Mouse (Mus musculus) T-helper 17 cell (primary cell): ENCODE data around the gene 9930111J21Rik1.
"Not testable (repeated sequence)": the region's sequence is repeated elsewhere in the genome, so short reads cannot be mapped to it uniquely, and the experiment has no call there.

Experiments used
- in situ Hi-C, 2 experiments: fragments of 300-600 bp; cut with MboI, MseI; formaldehyde crosslinking; loops; 1 replicate in 1 of 2; 2 replicates in 1 of 2; pipeline ENCODE4 v1.15.1; 2025; ENCODE audit warnings: high pct_unique_total_duplicates in 2 of 2

9930111J21Rik1 gene

GRCm38 (mm10) chr11:48979251-48979650, at the start of gene 9930111J21Rik1:
TSS of gene 9930111J21Rik1 (minus strand) at chr11:48979398.
- in situ Hi-C loops: loop anchor here (5.0 to 10.0 kb wide), 3 partner anchors 73 to 104 kb away; partner anchors contain the start of genes 9930111J21Rik2 (in 1 of the 2), Gm5431 (in 1 of the 2) and Irgm1 (in 1 of the 2)

GRCm38 (mm10) chr11:49012074-49012473, 32.9 kb upstream of the 9930111J21Rik1 start:
- in situ Hi-C loops: loop anchor here (5.0 to 10.0 kb wide), 2 partner anchors 70 to 87 kb away; no protein-coding TSS in a partner anchor

- in situ Hi-C loops: not testable (repeated sequence)
Measured at GRCm38 (mm10) chr11:49006785-49007184, 27.6 kb upstream of the 9930111J21Rik1 start.

GRCm38 (mm10) chr11:49006317-49006716, 27.1 kb upstream of the 9930111J21Rik1 start:
- in situ Hi-C loops: not testable (repeated sequence)

- in situ Hi-C loops: not testable (repeated sequence)
Measured at GRCm38 (mm10) chr11:49000411-49000810, 21.2 kb upstream of the 9930111J21Rik1 start.

- in situ Hi-C loops: loop anchor here in 1 of 2 experiments (5.0 kb wide), 1 partner anchor 68 kb away; the partner anchor contains the start of gene Tgtp2
Measured at GRCm38 (mm10) chr11:48994018-48994417, 14.8 kb upstream of the 9930111J21Rik1 start, which contains the start of gene Tgtp1. TSS of gene Tgtp1 (minus strand) at chr11:48994172.

GRCm38 (mm10) chr11:48993296-48993695, 14.1 kb upstream of the 9930111J21Rik1 start:
- in situ Hi-C loops: loop anchor here in 1 of 2 experiments (5.0 kb wide), 1 partner anchor 69 kb away; the partner anchor contains the start of gene Tgtp2

- in situ Hi-C loops: loop anchor here in 1 of 2 experiments (5.0 kb wide), 1 partner anchor 70 kb away; the partner anchor contains the start of gene Tgtp2
Measured at GRCm38 (mm10) chr11:48991740-48992520, 12.7 kb upstream of the 9930111J21Rik1 start, which contains the start of gene Gm12185. TSS of gene Gm12185 (minus strand) at chr11:48992226.

- in situ Hi-C loops: loop anchor here (5.0 kb wide), 2 partner anchors 68 to 72 kb away; partner anchors contain the start of gene Tgtp2 (in 1 of the 2)
Measured at GRCm38 (mm10) chr11:48989981-48990380, 10.8 kb upstream of the 9930111J21Rik1 start.

GRCm38 (mm10) chr11:48988219-48988618, 9.0 kb upstream of the 9930111J21Rik1 start:
- in situ Hi-C loops: loop anchor here in 1 of 2 experiments (5.0 kb wide), 1 partner anchor 66 kb away; no protein-coding TSS in a partner anchor

GRCm38 (mm10) chr11:48982848-48983247, 3.6 kb upstream of the 9930111J21Rik1 start:
- in situ Hi-C loops: loop anchor here in 1 of 2 experiments (5.0 kb wide), 2 partner anchors 111 to 114 kb away; partner anchors contain the start of gene Irgm1

GRCm38 (mm10) chr11:48980052-48980451, 854 bp upstream of the 9930111J21Rik1 start:
- in situ Hi-C loops: loop anchor here in 1 of 2 experiments (5.0 kb wide), 2 partner anchors 108 to 117 kb away; partner anchors contain the start of gene Irgm1

GRCm38 (mm10) chr11:48978240-48978939, 808 bp downstream of the 9930111J21Rik1 start, which contains the start of gene Olfr56:
TSS of gene Olfr56 (plus strand) at chr11:48978889.
- in situ Hi-C loops: loop anchor here (5.0 to 10.0 kb wide), 3 partner anchors 74 to 104 kb away; partner anchors contain the start of genes 9930111J21Rik2 (in 1 of the 2), Gm5431 (in 1 of the 2) and Irgm1 (in 1 of the 2)

GRCm38 (mm10) chr11:48974686-48975085, 4.5 kb downstream of the 9930111J21Rik1 start:
- in situ Hi-C loops: loop anchor here (5.0 to 10.0 kb wide), 3 partner anchors 72 to 100 kb away; partner anchors contain the start of genes 9930111J21Rik2 (in 1 of the 2), Gm5431 (in 1 of the 2) and Irgm1 (in 1 of the 2)

GRCm38 (mm10) chr11:48946090-48946489, 33.1 kb downstream of the 9930111J21Rik1 start, which contains the start of gene Psme2b:
TSS of gene Psme2b (minus strand) at chr11:48946190.
- in situ Hi-C loops: loop anchor here in 1 of 2 experiments (5.0 kb wide), 1 partner anchor 71 kb away; no protein-coding TSS in a partner anchor

GRCm38 (mm10) chr11:48939286-48939685, 39.9 kb downstream of the 9930111J21Rik1 start:
- in situ Hi-C loops: not testable (repeated sequence)

GRCm38 (mm10) chr11:48935291-48935690, 43.9 kb downstream of the 9930111J21Rik1 start:
- in situ Hi-C loops: not testable (repeated sequence)

- in situ Hi-C loops: not testable (repeated sequence)
Measured at GRCm38 (mm10) chr11:48933923-48934322, 45.3 kb downstream of the 9930111J21Rik1 start.

- in situ Hi-C loops: not testable (repeated sequence)
Measured at GRCm38 (mm10) chr11:48933422-48933821, 45.8 kb downstream of the 9930111J21Rik1 start.

- in situ Hi-C loops: loop anchor here (10.0 kb wide), 2 partner anchors 87 to 107 kb away; no protein-coding TSS in a partner anchor
Measured at GRCm38 (mm10) chr11:48928068-48928467, 51.1 kb downstream of the 9930111J21Rik1 start.
